Mouse (Mus musculus) kidney, adult 9 months (tissue): Measurements from ENCODE around the gene Slc17a6.

Experiments
- DNase-seq: peaks from one replicate; pipeline ENCODE4 v3.0.0; 2022

Slc17a6 gene

GRCm38 (mm10) chr7:51621694-51622145 is at the start of gene Slc17a6:
TSS of gene Slc17a6 (plus strand) at chr7:51622006.
- peak; percentile 67 for DNase-seq

GRCm38 (mm10) chr7:51600021-51600420 is 21.8 kb upstream of the Slc17a6 start:
- DNase-seq, result no peak

DNA sequence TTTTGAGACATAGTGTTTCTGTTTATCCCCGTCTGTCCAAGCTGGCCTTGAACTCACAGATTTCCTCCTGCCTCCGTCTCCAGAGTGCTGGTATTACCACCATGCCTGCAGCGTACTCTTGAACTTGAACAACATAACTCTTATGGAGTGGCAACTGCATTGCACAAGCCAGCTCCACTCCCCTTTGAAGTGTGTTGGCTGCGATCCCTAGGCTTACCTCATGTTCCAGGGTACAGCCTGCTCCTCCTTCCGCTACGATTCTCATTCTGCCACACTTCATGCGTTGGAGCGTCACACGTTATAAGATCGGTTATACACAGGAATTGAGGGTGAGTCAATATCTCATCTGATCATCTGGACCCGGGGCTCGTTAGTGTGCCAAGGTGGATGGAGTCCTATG is 18.1 kb upstream of the Slc17a6 start:
- no peak for DNase-seq

DNA sequence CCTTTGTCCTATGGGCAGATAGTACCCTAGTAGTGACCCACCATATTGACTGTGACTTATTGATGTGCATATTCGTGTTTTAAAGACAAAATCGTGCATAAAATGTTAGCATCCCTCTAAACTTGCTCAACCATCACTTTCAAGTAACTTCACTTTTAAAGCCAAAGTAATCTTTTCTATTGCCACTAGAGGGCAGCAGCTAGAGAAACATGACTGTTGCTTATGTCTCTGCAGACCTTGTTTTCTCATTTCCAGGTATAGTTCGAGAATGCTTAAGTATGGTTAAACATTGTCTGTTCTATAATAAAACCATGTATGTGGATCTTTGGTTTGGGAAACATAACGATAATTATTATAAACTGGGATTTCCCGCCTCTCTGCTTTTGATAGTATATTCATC is 7.4 kb upstream of the Slc17a6 start:
- DNase-seq, result peak; percentile 30

GRCm38 (mm10) chr7:51617941-51618340 is 3.9 kb upstream of the Slc17a6 start:
- DNase-seq, result peak; percentile 34

DNA sequence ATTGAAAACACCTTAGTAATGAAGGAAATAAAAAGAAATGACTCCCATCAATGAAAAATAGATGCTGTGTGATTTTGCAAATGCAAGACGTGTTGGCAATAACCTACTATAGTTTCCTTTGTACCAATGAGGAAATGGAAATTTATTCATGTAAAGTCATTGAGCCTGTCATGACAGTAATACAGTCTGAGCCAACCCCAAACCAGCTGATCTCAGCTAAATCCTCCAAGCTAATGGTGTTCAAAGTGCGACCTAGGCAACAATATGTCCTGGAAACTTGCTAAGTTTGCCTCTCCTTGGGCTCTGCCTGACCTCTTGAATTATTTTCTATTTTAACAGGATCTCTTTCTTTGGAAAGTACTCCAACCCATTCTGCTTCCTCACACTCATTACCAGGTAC is 3.4 kb upstream of the Slc17a6 start:
- DNase-seq, result no peak

DNA sequence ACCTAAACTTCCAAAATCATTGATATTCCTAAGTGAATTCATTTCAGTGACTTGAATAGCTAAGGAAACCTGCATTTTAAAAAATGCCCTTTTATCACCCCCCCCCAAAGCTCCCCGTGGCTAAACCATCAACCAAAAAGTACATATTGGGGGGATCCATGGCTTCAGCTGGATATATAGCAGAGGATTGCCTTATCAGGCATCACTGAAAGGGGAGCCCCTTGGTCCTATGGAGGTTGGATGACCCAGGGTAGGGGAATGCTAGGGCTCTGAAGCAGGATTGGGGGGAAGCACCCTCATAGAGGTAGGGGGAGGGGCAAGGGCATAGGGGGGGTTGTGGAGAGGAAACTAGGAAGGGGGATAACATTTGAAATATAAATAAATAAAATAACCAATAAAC is 1.8 kb upstream of the Slc17a6 start:
- no peak for DNase-seq

DNA sequence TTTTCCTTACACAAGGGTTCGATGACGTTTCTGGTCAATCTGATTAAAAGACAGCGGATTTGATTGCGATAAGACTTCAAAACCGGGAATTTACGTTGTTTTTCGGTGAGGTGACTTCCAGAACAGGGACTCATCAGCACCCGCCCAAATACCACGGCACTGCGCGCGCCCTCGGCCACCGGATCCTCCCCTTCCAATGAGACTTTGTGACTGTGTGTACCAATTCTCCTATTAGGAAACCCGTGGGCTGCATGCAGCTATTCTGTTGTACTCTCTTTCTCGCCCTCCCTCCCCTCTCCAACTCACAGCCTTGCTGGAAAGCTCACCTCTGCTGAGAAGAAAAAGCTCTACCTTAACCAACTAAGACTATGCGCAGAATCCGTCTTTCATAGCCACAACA is 390 bp downstream of the Slc17a6 start:
- no peak for DNase-seq

DNA sequence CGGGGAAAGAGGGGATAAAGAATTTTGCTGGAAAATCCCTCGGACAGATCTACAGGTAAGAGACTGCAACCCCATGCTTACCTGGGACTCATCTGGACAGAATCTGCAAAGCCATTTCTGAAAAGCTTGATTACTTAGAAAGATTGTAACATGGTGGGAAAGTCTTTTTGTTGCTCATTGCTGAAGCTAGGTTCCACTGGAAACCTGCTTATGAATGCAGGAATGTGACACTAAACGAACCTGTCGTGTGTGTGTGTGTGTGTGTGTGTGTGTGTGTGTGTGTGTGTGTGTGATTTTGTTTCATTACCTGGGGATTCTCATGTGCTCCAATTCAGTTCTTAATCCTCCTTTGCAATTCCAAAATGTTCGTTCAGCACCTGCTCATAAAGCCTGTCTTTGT is 860 bp downstream of the Slc17a6 start:
- DNase-seq, result no peak

DNA sequence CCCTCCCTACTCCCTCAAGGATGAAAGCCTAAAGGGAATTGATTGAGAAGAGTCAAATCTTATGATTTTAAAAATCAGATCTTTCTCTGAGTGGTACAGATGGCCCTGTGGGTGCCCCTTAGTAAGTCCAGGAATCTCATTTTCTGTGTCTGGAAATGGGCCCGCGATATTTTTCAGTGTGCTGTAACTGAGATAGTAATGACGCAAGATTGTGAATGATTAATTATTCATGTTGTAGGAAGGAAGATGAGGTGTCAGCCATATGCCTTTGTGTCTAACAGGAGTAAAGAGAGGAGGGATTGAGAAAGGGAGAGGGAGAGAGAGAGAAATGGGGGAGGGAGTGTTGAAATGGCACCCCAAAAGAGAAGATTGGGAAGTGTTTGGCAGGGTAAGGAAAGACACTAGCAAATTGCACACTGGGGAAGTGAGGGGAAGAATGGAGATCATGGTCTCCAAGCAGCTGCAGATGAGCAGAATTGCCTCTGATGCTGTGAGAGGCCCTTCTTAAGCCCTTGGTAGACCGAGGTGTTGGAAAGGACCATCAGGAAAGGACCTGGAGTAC is 2.6 kb downstream of the Slc17a6 start:
- DNase-seq, result no peak

- no peak for DNase-seq
These were observed 3.4 kb downstream of the Slc17a6 start for GRCm38 (mm10) chr7:51625161-51625560.

- no peak for DNase-seq
These were observed 3.9 kb downstream of the Slc17a6 start for GRCm38 (mm10) chr7:51625591-51626255.

DNA sequence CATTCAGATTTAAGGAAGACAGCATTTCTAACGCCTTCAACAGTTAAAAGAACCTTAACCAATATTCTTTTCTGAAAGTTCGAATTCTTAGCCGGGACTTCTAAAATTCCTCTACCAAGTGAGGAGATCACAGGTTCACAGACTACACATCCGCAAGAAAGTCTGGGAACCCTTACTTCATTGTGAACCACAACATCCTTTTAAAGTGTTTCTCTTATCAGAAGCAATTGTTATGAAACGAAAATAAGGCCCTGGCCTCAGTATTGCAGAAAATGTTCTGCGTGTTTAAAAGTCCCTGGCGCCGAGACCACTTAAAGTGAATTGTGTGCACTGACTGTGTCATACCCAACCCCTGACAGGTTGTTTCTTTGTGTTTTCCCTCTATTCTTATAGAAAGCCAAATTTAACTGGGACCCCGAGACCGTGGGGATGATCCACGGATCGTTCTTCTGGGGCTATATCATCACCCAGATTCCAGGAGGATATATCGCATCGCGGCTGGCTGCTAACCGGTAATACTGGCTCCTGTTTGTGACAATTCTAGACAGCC is 4.7 kb downstream of the Slc17a6 start:
- DNase-seq, result no peak

DNA sequence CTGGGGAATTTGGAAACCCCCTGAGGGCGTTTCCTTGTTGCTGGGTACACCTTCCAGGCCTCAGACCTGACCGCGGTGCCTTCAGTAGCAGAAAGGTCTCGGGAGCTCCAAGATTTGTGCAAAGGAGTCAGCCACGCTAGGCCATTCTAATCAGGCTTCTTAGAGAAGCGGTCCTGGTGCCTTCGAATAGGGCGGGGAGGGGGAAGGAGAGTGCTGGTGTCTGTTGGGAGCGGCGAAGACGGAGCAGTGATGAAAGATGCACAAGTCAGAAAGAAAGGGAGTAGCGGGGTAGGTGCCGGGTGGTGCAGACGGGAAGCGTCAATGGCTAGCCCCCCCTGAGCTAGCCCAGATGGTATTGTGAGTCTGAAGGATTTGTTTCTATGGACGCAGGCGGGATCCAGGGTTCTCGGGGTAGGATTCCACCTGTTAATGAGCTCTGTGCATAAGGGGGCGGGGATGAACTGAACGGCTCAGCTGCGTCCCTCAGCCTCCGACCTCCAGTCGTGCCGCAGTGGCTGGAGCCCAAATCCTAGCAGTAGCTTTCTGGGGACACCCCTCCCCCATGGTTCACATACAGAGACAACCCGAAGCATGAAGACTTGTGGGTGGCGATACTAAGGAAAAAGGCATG is 5.3 kb downstream of the Slc17a6 start:
- DNase-seq, result no peak

GRCm38 (mm10) chr7:51627666-51628065 is 5.9 kb downstream of the Slc17a6 start:
- no peak for DNase-seq

DNA sequence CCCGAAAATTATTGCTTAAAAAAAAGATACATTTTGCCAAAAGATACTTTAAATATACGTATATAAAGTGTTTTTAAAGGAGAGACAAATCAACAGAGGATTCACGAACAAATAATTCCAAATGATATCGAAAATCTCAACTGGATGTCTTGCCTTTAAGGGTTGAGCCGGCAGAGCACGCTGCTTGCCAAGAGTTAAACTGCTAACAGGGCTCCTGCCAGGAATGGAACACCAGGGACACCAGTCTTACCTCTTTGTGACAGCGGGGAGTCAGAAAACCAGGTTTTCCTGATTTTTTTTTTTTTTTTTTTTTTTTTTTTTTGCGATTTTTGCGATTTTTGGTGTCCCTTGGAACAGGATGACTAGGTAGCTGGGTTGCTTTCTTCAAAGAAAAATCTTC is 6.5 kb downstream of the Slc17a6 start:
- DNase-seq, result no peak

DNA sequence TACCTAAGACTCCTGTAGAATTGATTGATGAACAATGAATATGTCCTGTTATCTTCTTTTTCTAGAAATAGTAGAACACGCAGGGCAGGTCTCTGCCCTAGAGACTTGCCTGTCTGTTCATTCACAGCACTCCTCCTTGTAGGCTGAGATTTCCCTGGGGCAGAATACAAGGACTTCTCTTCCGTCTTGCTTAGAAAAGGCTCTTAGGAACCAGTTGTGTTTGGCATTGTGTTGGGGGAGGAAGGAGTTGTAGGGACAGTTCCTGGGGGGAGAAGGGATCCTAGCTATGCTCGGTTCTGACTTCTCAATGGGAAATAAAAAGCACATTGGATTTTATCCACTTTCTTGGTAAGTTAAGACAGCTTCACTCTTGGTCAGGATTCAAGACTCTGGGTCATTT is 7.4 kb downstream of the Slc17a6 start:
- DNase-seq, result no peak

DNA sequence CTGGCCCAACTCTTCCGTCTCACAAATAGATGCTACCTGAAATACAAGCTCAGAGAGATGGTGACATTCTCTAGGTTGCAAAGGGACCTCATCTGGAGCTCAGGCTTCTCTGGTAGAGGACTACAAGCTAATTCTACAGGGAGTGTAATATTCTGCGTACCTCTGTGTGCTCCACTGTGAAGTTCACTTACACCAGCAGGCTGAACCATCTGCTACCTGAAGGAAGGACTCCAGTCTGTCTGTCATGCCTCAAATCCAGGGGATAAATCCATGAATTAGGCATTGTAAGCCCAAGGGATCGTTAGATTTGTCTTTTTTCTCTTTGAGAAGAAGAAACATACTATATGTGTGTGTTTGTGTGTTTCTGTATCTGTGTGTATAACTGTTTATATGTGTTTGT is 9.4 kb downstream of the Slc17a6 start:
- no peak for DNase-seq

DNA sequence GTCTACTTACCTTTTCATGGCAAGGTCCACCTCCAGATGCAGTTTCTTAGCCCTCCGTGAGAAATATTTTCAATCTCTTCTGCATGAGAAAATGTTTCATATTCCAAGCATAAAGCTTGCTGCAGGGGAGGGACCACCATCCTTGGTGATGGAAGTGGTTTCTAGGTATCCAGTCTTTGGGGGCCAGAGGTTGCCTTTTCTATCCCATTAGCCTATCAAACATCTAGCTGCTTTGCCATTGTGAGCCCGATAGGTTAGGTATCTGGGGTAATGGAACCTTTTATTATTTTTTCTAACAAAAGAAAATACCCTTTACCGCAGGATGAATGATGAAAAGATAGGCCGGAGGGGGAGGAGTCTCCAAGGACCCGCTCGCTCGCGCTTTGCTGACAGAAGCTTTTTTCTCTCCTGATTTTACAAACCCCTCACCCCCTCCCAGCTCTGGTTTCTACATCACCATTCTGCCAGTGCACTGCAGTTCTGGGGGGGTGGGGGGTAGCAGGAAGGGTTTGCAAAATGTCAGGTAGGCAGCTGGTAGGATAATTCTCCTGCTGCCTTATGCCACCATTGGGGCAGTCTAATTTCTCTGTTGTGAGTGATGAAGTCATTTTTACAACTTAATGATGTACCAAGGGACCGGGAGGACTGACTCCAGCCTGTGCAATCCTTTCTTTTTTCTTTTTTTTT is 10.9 kb downstream of the Slc17a6 start:
- DNase-seq, result no peak

- DNase-seq, result no peak
These were observed 11.5 kb downstream of the Slc17a6 start for GRCm38 (mm10) chr7:51633230-51633844.

DNA sequence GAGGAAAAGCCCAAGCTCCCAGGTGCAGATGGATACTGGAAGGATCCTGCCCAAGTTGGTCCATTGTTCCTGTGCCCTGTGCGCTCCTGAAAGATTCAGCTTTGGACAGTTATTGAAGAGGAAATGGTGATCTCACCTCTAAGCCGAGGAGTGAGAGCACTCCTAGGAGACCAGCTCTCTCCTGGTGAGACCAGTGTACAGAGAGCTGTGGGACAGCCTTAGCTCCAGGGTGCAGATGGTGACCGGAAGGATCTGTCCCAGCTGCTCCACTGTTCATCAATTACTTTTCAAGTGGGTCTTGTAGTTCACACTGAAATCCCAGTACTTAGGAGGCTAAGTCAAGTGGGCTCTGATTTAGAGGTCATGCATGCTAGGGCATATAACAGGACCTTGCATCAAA is 35.3 kb downstream of the Slc17a6 start:
- DNase-seq, result no peak

DNA sequence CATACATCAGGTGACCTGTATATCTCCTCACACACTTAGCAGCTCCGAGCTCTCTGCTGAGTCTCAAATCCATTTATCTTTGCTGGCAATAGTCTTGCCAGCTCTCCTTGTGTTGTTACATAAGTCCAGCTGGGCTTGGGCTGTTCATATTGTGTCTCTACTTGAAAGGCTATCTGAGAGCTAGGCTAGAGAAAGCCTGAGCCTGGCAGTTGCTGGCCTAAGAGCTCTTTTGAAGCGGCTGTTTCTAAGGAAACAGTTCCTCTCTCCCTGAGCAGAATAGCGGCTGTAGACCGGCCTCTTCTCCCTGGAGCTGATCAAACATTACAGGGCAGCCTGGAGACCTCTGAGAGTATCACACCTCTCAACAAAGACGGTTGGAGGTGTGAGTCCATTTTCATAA is 40.6 kb downstream of the Slc17a6 start:
- no peak for DNase-seq

DNA sequence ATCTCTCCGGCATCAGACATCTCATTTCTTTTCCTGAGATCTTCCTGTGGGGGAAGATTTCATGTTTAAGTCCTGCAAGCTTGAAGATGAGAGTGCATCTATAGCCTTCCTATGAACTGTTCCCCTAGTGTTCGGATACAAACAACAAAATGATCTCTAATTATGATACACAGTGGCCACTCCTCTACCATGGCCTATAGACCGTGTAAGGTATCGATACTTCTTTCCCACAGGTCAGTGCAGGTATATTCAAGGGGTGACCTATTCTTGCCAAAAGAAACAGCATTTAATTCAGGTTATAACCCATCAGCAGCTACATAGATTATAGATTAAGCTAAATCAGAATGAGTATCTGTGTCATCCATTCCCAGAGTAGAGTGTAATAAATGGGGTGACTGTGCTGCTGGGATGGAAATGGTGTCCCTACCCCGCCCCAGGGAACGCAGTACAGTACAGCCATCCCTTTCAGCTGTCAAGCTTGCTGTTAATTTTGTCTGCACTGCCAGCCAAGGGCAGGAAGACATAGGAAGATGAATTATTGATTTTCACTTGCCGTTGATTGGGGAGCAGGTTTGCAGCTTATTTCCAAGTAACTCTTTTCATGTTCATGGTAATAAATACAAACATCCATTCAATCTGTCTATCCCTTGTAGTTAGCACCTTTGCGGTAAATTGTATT is 71.9 kb downstream of the Slc17a6 start:
- no peak for DNase-seq
